Mouse (Mus musculus) urinary bladder, postnatal 36 days (tissue): ENCODE results near the gene Slc17a2.
A peak's percentile ranks its signal among the peaks of the same experiment; 100 is the strongest.
"Not testable (repeated sequence)": the region's sequence is repeated elsewhere in the genome, so short reads cannot be mapped to it uniquely, and the experiment has no call there.

Experiments used
- DNase-seq, 2 experiments: peaks; one replicate each; pipeline ENCODE4 v3.0.0; 2022; ENCODE audit warnings: low spot score in 2 of 2, mixed read lengths in 1 of 2

Slc17a2 gene

DNA sequence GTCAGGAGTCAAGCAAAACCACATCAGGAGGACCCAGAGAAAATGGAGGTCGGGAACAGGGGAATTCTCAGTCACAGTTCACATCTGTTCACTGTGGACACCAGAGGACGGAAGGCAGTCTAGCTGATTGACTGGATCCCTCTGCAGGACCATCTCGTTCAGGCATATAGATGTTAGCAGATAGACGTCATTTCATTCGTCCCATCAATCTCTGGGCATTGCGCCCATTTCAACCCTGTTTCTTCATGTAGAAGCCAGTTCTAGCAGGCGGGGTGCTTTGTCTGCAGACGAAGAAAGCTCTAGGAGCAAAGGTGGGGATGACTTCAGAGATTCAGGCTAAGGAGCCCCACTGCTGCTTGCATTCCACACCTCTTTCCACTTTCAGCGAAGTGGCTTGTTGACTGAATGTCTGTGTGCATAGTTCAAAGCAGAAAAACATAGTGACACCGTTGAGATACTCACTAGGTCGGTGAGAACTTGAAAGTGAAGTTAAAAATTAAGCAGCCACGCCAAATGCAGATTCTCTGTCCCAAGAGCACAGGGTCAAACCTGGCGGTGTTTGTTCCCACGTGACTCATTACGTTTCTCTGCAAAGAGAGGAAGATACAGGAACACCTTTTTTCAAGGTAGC lies at the start of gene Slc17a2:
TSS of gene Slc17a2 (plus strand) at position 572 of the 631 bp plus-strand sequence.
- no peak for DNase-seq

DNA sequence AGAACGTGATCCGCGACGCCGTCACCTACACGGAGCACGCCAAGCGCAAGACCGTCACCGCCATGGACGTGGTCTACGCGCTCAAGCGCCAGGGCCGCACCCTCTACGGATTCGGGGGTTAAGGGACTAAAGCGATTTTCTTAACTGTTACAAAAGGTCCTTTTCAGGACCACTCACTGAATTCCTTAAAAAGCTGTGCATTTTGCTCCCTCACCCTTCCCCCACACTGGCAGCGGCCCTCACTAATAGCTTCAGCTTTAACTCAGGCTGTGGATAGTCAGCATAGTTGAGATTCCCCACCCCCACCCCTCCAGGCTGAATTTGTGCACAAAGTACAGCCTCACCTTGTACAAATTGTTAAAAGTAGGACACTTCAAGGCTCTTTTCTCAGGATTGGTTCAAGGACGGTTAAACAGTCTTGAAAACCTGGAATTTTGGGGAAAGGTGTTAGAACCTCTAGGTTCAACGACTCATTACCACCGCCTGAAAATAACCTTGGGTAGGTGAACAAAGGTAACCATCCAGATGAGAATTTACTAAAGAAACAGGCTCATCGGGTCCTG lies 49.5 kb upstream of the Slc17a2 start:
- no peak for DNase-seq

DNA sequence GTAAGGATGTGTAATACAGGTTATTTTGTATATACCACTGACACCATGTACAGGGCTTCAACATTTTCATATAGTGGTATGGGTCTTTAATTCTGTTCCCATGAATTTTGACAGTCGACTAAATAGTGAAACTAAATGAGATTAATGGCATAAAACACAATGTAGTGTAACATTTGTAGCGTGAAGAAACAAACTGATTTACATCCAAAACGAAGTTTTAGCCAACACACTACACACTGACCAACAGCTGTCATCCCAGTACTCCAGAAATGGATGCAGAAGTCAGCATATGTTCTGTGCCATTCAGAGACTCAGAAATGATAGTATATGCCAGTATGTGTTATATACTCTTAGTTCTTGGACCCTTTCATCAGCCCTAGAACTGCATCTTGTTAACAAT lies 48.9 kb upstream of the Slc17a2 start:
- DNase-seq, result no peak

DNA sequence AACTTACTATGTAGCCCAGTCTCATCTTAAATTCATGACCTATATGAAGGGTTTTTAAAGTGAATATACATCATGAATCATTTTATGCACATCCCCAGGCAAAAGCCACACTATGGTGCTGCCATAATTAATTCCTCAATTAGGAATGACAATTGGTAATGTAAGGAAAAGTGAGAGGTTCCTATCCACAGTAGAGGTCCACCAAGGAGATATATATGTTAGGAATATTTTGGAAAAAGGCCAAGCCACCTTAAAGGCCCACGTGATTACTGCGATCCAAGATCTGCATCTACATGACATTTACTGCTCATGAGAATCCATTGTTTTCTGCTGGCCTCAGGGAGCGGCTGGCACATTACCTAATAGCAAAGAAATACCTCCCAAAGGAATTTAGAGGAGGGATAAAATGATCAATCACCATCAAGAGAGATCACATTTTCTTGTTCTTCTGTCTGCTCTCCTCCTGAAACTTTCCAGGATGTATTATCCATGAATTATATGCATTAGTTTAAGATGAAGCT lies 47.5 kb upstream of the Slc17a2 start:
- no peak for DNase-seq

DNA sequence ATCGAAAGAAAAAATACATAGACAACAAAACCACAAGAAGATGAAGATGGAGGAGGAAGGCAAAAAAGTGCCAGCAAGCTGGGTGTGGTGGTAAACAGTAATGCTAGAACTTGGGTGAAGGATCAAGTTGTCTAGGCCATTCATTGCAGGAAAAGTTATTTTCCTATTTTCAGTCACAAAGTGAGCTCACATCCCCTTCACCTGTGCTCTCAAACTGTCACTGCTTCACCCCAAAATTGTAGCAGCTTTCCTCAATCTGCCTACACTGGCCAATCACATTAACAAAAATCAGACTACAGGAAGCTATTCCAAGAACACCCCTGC lies 46.9 kb upstream of the Slc17a2 start:
- DNase-seq, result no peak

GRCm38 (mm10) chr13:23760240-23760971 lies 46.4 kb upstream of the Slc17a2 start:
- DNase-seq, result no peak

- peak; percentile 96 to 98 for DNase-seq
These were observed 45.6 kb upstream of the Slc17a2 start, which contains the start of gene Hist1h4a for GRCm38 (mm10) chr13:23760972-23761864. Hist1h4a (minus strand) TSS chr13:23761230.

- DNase-seq, result not testable (repeated sequence)
These were observed 44.6 kb upstream of the Slc17a2 start, which contains the start of gene Hist1h3a for GRCm38 (mm10) chr13:23761871-23762821. Hist1h3a (minus strand) TSS chr13:23762386.

- DNase-seq, result no peak
These were observed 43.6 kb upstream of the Slc17a2 start for GRCm38 (mm10) chr13:23763242-23763585.

DNA sequence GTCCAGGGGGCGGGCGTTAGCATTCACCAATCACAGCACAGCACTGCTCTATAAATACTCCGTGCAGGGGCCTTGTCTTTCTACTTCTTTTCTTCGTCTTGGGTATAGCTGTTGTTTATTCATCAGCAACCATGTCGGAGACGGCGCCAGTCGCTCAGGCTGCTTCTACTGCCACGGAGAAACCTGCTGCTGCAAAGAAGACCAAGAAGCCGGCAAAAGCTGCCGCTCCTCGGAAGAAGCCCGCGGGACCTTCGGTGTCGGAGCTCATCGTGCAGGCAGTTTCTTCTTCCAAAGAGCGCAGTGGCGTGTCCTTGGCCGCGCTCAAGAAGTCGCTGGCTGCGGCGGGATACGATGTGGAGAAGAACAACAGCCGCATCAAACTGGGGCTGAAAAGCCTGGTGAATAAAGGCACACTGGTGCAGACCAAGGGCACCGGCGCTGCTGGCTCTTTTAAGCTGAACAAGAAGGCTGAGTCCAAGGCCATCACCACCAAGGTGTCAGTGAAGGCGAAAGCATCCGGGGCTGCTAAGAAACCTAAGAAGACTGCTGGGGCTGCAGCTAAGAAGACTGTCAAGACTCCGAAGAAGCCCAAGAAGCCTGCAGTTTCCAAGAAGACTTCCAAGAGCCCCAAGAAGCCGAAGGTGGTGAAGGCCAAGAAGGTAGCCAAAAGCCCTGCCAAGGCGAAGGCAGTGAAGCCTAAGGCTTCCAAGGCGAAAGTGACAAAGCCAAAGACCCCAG lies 43.0 kb upstream of the Slc17a2 start, which contains the start of gene Hist1h1a:
TSS of gene Hist1h1a (plus strand) at position 81 of the 738 bp plus-strand sequence.
- DNase-seq, result peak; percentile 65 to 81

GRCm38 (mm10) chr13:23764324-23765171 lies 42.2 kb upstream of the Slc17a2 start:
- no peak for DNase-seq

DNA sequence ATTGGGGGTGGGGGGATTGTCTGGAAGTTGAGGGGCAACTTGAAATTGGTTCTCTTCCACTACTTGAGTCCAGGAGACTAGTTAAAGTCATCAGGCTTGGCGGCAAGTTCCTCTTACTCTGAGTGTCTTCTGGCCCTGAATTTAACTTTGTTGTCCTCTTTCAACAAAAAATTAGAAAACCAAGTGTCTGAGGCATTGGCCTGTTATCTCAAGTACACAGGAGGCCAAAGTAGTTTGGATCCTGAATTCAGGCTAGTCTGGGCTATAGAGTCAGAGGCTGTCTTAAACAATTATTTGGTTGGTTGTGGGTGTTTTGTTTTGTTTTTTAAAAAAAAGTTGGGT lies 41.6 kb upstream of the Slc17a2 start:
- DNase-seq, result no peak

DNA sequence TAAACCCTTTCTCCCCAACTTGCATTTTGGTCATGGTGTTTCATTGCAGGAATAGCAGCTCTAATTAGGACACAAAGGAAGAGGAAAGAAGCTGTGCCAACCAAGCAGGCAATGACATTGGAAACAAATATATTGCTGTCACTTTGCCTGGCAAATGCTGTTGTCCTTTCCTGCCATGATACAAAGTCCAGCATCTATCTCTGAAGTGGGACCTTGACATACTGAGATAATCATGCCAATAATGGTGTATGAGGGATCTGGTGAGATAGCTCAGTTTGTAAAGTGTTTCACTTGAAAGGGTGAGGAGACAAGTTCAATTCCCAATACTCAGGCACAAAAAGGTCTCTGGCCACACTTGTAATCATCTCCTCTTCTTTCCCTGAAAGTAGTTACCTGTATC lies 40.0 kb upstream of the Slc17a2 start:
- no peak for DNase-seq

DNA sequence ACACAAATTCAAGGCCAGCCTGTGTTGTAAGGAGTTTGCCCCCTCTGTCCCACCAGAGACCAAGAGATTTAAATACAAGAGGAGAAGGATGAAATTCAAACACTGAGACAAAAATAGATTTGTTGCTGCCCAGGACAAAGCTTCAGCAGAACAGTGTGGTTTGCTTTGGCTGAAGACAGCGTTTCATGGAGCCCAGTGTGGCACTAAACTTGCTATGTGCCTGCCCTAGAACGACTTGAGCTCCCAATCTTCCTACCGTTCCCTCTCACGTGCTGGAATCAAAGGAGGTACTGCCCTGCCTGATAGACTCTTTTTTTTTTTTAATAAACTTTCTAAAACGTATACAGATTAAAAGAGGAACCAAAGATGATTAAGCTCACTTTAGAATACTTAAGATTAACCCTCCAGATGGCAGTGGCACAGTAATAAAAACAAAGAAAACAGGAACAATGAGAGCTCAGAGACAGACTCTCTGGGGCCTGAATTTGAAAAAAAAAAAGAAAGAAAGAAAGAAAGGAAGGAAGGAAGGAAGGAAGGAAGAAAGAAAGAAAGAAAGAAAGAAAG lies 37.9 kb upstream of the Slc17a2 start:
- DNase-seq, result no peak

DNA sequence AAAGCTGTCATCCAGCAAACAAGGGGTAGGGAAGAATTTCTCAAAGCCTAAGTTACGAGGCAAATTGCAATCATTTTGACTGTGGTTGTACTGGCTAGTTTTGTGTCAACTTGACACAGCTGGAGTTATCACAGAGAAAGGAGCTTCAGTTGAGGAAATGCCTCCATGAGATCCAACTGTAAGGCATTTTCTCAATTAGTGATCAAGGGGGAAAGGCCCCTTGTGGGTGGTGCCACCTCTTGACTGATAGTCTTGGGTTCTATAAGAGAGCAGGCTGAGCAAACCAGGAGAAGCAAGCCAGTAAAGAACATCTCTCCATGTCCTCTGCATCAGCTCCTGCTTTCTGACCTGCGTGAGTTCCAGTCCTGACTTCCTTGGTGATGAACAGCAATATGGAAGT lies 37.2 kb upstream of the Slc17a2 start, which contains the start of gene Trim38:
TSS of gene Trim38 (plus strand) at position 301 of the 400 bp plus-strand sequence.
- not testable (repeated sequence) for DNase-seq

DNA sequence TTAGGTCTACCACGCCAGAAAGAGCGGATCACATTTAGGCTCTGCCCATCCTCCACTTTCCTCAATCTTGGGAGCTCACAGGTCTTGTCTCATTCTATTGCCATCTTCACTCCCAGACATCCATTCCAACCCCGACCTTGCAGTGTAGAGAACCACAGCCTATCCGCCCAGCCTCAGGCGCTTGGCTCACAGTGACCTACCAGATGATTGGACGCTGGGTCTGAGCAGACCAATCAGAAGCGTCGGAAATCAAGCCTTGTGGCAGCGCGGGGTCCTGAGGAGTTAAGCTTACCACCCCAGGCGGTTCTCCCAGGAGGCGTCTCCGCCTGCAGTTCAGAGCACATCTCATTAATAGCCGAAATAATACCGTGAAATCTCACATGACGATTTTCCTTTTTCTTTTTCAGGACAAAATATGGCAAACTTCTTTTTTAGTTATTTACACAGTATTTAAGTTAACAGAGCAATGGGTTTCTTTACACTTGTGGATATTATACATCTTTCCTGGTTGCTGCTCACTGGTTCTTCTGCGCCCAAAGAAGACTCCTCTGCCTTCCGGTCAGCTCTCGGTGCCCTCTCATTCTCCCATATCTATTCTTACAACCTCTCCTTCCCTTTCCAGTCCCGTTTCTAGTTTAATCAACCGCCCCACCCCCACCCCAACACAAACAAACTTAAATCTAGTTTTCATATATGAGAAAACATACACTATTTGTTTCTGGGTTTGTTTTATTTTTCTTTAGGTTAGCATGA lies 34.1 kb upstream of the Slc17a2 start:
- DNase-seq, result no peak

- no peak for DNase-seq
These were observed 28.5 kb upstream of the Slc17a2 start for GRCm38 (mm10) chr13:23778339-23778738.

DNA sequence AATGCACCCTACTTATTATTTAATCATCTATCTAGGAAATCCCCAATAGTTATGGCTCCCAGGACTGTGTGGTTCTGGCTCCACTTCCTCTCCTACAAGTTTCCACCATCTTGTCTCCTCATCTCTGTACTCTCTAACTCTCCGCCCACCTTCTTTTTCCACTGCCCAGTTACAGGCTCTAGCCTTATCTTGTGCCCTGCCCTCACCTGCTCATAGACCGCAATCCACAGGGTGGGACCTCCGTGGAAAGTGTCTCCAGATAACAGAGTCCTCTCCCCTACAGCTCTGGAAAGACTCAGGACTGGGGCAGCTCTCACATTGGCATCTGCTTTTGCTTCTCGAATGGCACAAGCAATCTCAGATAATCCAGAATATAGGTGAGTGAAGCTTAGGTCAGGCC lies 27.8 kb upstream of the Slc17a2 start:
- DNase-seq, result no peak
